Mouse (Mus musculus) lung, postnatal 36 days (tissue): ENCODE measurements at regions not wholly inside any gene's neighbourhood (a gene's known extent, or its start where the extent isn't known, plus 50 kb on each side); places are given as distances from the start of the nearest gene placed in this dataset.

Experiments used
- DNase-seq: peaks from one replicate; pipeline ENCODE4 v3.0.0; 2022; ENCODE audit warnings: mixed read lengths

GRCm38 (mm10) chr2:84183624-84184287 lies 193.4 kb downstream of the Gm13691 start:
- peak; percentile 18 for DNase-seq

- peak; percentile 84 for DNase-seq
These were observed 194.1 kb downstream of the Gm13691 start for GRCm38 (mm10) chr2:84184288-84185015.

- no peak for DNase-seq
These were observed 194.6 kb downstream of the Gm13691 start for GRCm38 (mm10) chr2:84185016-84185330.

GRCm38 (mm10) chr2:84186126-84186701 lies 195.9 kb downstream of the Gm13691 start:
- peak; percentile 80 for DNase-seq

GRCm38 (mm10) chr2:84187456-84187855 lies 197.1 kb downstream of the Gm13691 start:
- no peak for DNase-seq

GRCm38 (mm10) chr2:84189302-84189701 lies 198.9 kb downstream of the Gm13691 start:
- no peak for DNase-seq

- no peak for DNase-seq
These were observed 208.1 kb downstream of the Calcrl start for GRCm38 (mm10) chr2:84217116-84217515.

- no peak for DNase-seq
These were observed 203.2 kb downstream of the Calcrl start for GRCm38 (mm10) chr2:84222049-84222448.

GRCm38 (mm10) chr2:84229777-84230176 lies 195.4 kb downstream of the Calcrl start:
- DNase-seq: peak; percentile 65

- no peak for DNase-seq
These were observed 189.6 kb downstream of the Calcrl start for GRCm38 (mm10) chr2:84235641-84236040.

GRCm38 (mm10) chr2:84241244-84241643 lies 184.0 kb downstream of the Calcrl start:
- DNase-seq: no peak

GRCm38 (mm10) chr2:84241986-84242385 lies 183.2 kb downstream of the Calcrl start:
- DNase-seq: no peak

GRCm38 (mm10) chr2:84245900-84246299 lies 179.3 kb downstream of the Calcrl start:
- DNase-seq: no peak

- no peak for DNase-seq
These were observed 178.6 kb downstream of the Calcrl start for GRCm38 (mm10) chr2:84246562-84246961.

- DNase-seq: no peak
These were observed 177.0 kb downstream of the Calcrl start for GRCm38 (mm10) chr2:84248169-84248568.

- DNase-seq: no peak
These were observed 175.3 kb downstream of the Calcrl start for GRCm38 (mm10) chr2:84249871-84250270.

GRCm38 (mm10) chr2:84252076-84252475 lies 173.1 kb downstream of the Calcrl start:
- DNase-seq: no peak

- no peak for DNase-seq
These were observed 166.7 kb downstream of the Calcrl start for GRCm38 (mm10) chr2:84258339-84259006.

- DNase-seq: no peak
These were observed 166.0 kb downstream of the Calcrl start for GRCm38 (mm10) chr2:84259222-84259621.

- no peak for DNase-seq
These were observed 164.5 kb downstream of the Calcrl start for GRCm38 (mm10) chr2:84260701-84261100.

GRCm38 (mm10) chr2:84261481-84261880 lies 163.7 kb downstream of the Calcrl start:
- DNase-seq: no peak

- DNase-seq: no peak
These were observed 160.7 kb downstream of the Calcrl start for GRCm38 (mm10) chr2:84264485-84264884.

GRCm38 (mm10) chr2:84265002-84265401 lies 160.2 kb downstream of the Calcrl start:
- DNase-seq: no peak

GRCm38 (mm10) chr2:84266158-84266557 lies 159.1 kb downstream of the Calcrl start:
- DNase-seq: no peak
